Comparison of ENCODE assay signal across 8 mouse cellular contexts in the genomic region with DNA sequence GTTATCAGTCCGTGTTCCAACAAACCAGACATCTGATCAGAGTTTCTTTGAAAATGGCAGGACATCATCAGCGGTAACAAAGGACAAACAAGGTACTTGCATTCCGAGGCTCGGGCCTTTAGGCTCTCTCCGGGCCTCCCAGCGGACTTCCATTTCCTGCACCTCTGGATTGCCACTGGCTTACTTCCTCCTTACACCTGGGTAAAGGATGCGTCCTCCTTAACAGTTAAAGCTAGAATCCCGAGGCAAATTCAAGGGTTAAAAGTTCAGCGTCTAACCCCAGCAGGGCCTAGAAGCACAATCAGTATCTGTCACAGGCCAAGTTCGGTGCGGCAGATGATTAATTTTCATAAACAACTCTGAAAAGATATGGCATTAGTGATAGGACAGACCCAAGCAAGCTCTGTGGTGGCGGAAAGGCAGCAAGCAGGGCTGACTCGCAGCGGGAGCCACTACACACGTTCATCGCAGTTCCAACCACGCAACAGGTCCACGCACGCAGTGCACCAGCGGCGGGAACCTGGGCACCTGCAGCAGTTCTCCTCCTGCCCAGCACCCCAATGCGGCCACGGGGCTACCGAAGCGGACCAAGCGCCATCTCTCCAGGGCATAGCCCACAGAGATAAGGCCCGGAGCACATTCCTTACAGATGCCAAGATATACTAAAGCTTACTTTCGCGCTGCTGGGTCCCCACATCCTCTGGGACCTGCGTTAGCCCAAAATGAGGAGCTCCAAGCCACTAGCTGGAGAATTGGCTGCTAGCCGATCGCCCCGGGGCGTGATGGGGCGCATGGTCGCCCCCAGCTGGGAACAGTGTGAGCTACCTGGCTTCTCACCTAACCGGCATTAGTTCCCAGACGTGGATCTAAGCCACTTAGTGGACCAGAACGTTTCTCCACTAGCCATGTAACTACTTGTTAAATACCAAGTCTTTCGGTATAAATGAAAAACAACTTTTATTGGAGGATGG. TPM values are rescaled to one million over a fixed set of nuclear protein-coding genes. Genes with fewer than 3 reads are reported as not detected.
DNase-seq lines count a peak whose midpoint lies in the region; ATAC-seq and TF ChIP-seq lines count a peak whose summit lies in the region.

No protein-coding gene starts in this region.

- peak overlapping the region; percentile 82 for H3K4me2 ChIP-seq in CH12.LX (ENCODE audit: insufficient read depth, low read depth, poor library complexity, severe bottlenecking)
- peak overlapping the region; percentile 95 for H3K4me2 ChIP-seq in embryonic facial prominence, embryonic 12.5 days (replicated peaks)

- H3K27ac ChIP-seq in CH12.LX (ENCODE audit: insufficient read depth, low read depth), result peak overlapping the region; percentile 14; the same call in 1 of the 2 replicates
- peak overlapping the region; percentile 83; the same call in 1 of the 2 replicates for H3K27ac ChIP-seq in embryonic facial prominence, embryonic 12.5 days

- no peak for DNase-seq in CH12.LX (ENCODE audit: extremely low read depth)
- peak; percentile 51 for DNase-seq in adrenal gland, postnatal 10 days
- DNase-seq in heart, postnatal 10 days, result peak; percentile 71 to 73
- DNase-seq in kidney, postnatal 36 days, result peak; percentile 76 to 84
- peak; percentile 61 for DNase-seq in lung, postnatal 4 days
- peak; percentile 36 to 49 for DNase-seq in right cerebral cortex, postnatal 10 days (ENCODE audit: low spot score in 2 of 2)

- in situ Hi-C loops in CH12.LX (cut with MboI; ENCODE audit: low pct_ligation_motif_present, low pct_unique_long_range_greater_than_20kb, low sequenced_read_pairs), result loop anchor here (10.0 kb wide), 1 partner anchor 129 kb away; no protein-coding TSS in a partner anchor

- peak; percentile 49; the same call in 1 of the 2 replicates for ATAC-seq in embryonic facial prominence, embryonic 12.5 days (ENCODE audit: insufficient number of reproducible peaks, insufficient read depth, low FRiP score, low TSS enrichment)
- ATAC-seq in erythroid progenitor cell, adult 5-6 weeks (replicated peaks; ENCODE audit: low FRiP score, poor library complexity, severe bottlenecking), result no peak

- no peak for TF ChIP-seq EP300 in CH12.LX (IDR thresholded peaks at IDR 0.05; ENCODE audit: low read length)

- no peak for TF ChIP-seq POLR2A in CH12.LX (IDR thresholded peaks at IDR 0.05; ENCODE audit: low read depth, low read length)

- H3K9ac ChIP-seq in CH12.LX (ENCODE audit: insufficient read depth, low read depth), result peak overlapping the region; percentile 71
- peak overlapping the region; percentile 79 for H3K9ac ChIP-seq in embryonic facial prominence, embryonic 12.5 days

- H3K9me3 ChIP-seq in CH12.LX (replicated peaks; ENCODE audit: low read length), result no peaks in the 10 kb centered on the region
- H3K9me3 ChIP-seq in embryonic facial prominence, embryonic 12.5 days, result no peaks in the 10 kb centered on the region

- peak in 1 of 2 experiments; percentile 61; a peak in 2 of 4 replicates for TF ChIP-seq CTCF in CH12.LX (conservative IDR thresholded peaks at IDR 0.05 in 1 of 2, IDR thresholded peaks at IDR 0.05 in 1 of 2; ENCODE audit: low read depth in 2 of 2, low read length in 2 of 2)

- dilution Hi-C loops in CH12.LX (cut with MboI; ENCODE audit: extremely low pct_ligation_motif_present, extremely low pct_unique_long_range_greater_than_20kb, low sequenced_read_pairs), result no loop called here

- H3K27me3 ChIP-seq in CH12.LX (replicated peaks), result no peaks in the 10 kb centered on the region
- H3K27me3 ChIP-seq in embryonic facial prominence, embryonic 12.5 days, result no peaks in the 10 kb centered on the region

- TF ChIP-seq RAD21 in CH12.LX (IDR thresholded peaks at IDR 0.05; ENCODE audit: low read depth, low read length), result peak; percentile 52

- H3K79me2 ChIP-seq in CH12.LX (replicated peaks; ENCODE audit: control insufficient read depth, extremely low read depth, insufficient read depth, poor library complexity, severe bottlenecking), result peaks cover 36% of the 10 kb centered on the region

- intact Hi-C loops in heart, postnatal 10 days (cut with DNase I), result loop anchor here (2.0 to 5.0 kb wide), 3 partner anchors 76 to 211 kb away; partner anchors contain the start of gene Gclc

- peaks cover 0 to 14% of the 10 kb centered on the region in 2 experiments for H3K36me3 ChIP-seq in CH12.LX (replicated peaks in 1 of 2; ENCODE audit: control insufficient read depth in 1 of 2, insufficient read depth in 1 of 2, low read length in 1 of 2)
- no peaks in the 10 kb centered on the region for H3K36me3 ChIP-seq in embryonic facial prominence, embryonic 12.5 days

- peaks cover 8 to 68% of the 10 kb centered on the region in 2 experiments; a peak in 3 of 4 replicates for H3K4me1 ChIP-seq in CH12.LX (ENCODE audit: control insufficient read depth in 1 of 2, insufficient read depth in 2 of 2)
- H3K4me1 ChIP-seq in embryonic facial prominence, embryonic 12.5 days, result 0 out of 2 replicates have a peak, but pooled peaks cover 5% of the 10 kb centered on the region

- WGBS in embryonic facial prominence, embryonic 12.5 days, result 1% methylated on average over 40 of the region's 40 CpGs

- peak overlapping the region; percentile 80 to 96 (median 85) for H3K4me3 ChIP-seq in CH12.LX (replicated peaks in 1 of 3; ENCODE audit: low read depth in 2 of 3, low read length in 2 of 3, poor library complexity in 1 of 3)
- H3K4me3 ChIP-seq in embryonic facial prominence, embryonic 12.5 days, result peak overlapping the region; percentile 75

TF ChIP-seq in CH12.LX, 34 proteins besides CTCF, POLR2A, EP300 and RAD21:
- TF ChIP-seq NELFE (IDR thresholded peaks at IDR 0.05; ENCODE audit: low read depth, low read length), result no peak
- TF ChIP-seq GABPA (IDR thresholded peaks at IDR 0.05; ENCODE audit: insufficient replicate concordance, low read depth, low read length), result no peak
- no peak for TF ChIP-seq BHLHE40 (IDR thresholded peaks at IDR 0.05; ENCODE audit: low read depth, low read length)
- TF ChIP-seq CHD2 (IDR thresholded peaks at IDR 0.05; ENCODE audit: low read length), result no peak
- TF ChIP-seq PAX5 (IDR thresholded peaks at IDR 0.05; ENCODE audit: low read length), result no peak
- no peak for TF ChIP-seq ETS1 (conservative IDR thresholded peaks at IDR 0.05; ENCODE audit: low read depth, low read length)
- TF ChIP-seq TBP (conservative IDR thresholded peaks at IDR 0.05; ENCODE audit: low read depth, low read length), result no peak
- TF ChIP-seq USF1 (IDR thresholded peaks at IDR 0.05; ENCODE audit: low read depth, low read length), result no peak
- TF ChIP-seq CHD1 (IDR thresholded peaks at IDR 0.05; ENCODE audit: low read depth, low read length), result no peak; the same call in 1 of the 2 replicates
- TF ChIP-seq KAT2A (IDR thresholded peaks at IDR 0.05; ENCODE audit: insufficient replicate concordance, low read length), result no peak
- no peak for TF ChIP-seq ZKSCAN1 (IDR thresholded peaks at IDR 0.05; ENCODE audit: borderline replicate concordance, low read depth, low read length)
- TF ChIP-seq MAZ (IDR thresholded peaks at IDR 0.05; ENCODE audit: low read depth, low read length), result no peak
- TF ChIP-seq TCF12 (IDR thresholded peaks at IDR 0.05; ENCODE audit: low read depth, low read length), result no peak; the same call in 1 of the 2 replicates
- TF ChIP-seq RCOR1 (conservative IDR thresholded peaks at IDR 0.05; ENCODE audit: low read depth, low read length), result no peak
- TF ChIP-seq POLR2AphosphoS2 (IDR thresholded peaks at IDR 0.05; ENCODE audit: low read depth, low read length), result no peak
- no peak for TF ChIP-seq ZMIZ1 (IDR thresholded peaks at IDR 0.05; ENCODE audit: low read depth, low read length)
- TF ChIP-seq ZC3H11A (IDR thresholded peaks at IDR 0.05; ENCODE audit: low read depth, low read length), result no peak
- no peak for TF ChIP-seq JUND (conservative IDR thresholded peaks at IDR 0.05; ENCODE audit: low read depth, low read length)
- no peak for TF ChIP-seq E2F4 (IDR thresholded peaks at IDR 0.05; ENCODE audit: insufficient replicate concordance, low read depth, low read length)
- peak; percentile 35; the same call in 1 of the 2 replicates for TF ChIP-seq IRF4 (IDR thresholded peaks at IDR 0.05; ENCODE audit: low read depth, low read length)
- no peak for TF ChIP-seq HCFC1 (IDR thresholded peaks at IDR 0.05; ENCODE audit: low read depth, low read length)
- TF ChIP-seq MAFK (IDR thresholded peaks at IDR 0.05; ENCODE audit: insufficient replicate concordance, low read length), result no peak
- no peak for TF ChIP-seq ZNF384 (IDR thresholded peaks at IDR 0.05; ENCODE audit: low read depth, low read length)
- TF ChIP-seq MYC (IDR thresholded peaks at IDR 0.05; ENCODE audit: low read depth, low read length), result 0 out of 2 replicates have a peak, but pooled peaks have one; percentile 16
- no peak for TF ChIP-seq NRF1 (IDR thresholded peaks at IDR 0.05; ENCODE audit: low read depth, low read length)
- TF ChIP-seq MEF2A (IDR thresholded peaks at IDR 0.05; ENCODE audit: borderline replicate concordance, low read depth, low read length), result no peak; the same call in 1 of the 2 replicates
- no peak for TF ChIP-seq USF2 (conservative IDR thresholded peaks at IDR 0.05; ENCODE audit: low read depth, low read length)
- TF ChIP-seq MAX (IDR thresholded peaks at IDR 0.05; ENCODE audit: low read length), result 0 out of 2 replicates have a peak, but pooled peaks have one; percentile 7
- TF ChIP-seq SIN3A (IDR thresholded peaks at IDR 0.05; ENCODE audit: low read length), result no peak; the same call in 1 of the 2 replicates
- TF ChIP-seq UBTF (IDR thresholded peaks at IDR 0.05; ENCODE audit: low read depth, low read length), result no peak; the same call in 1 of the 2 replicates
- peak; percentile 65 for TF ChIP-seq SMC3 (IDR thresholded peaks at IDR 0.05; ENCODE audit: low read depth, low read length)
- no peak for TF ChIP-seq ELF1 (IDR thresholded peaks at IDR 0.05; ENCODE audit: low read depth, low read length)
- no peak for TF ChIP-seq JUN (IDR thresholded peaks at IDR 0.05; ENCODE audit: insufficient read depth, low read depth, low read length)
- TF ChIP-seq MXI1 (IDR thresholded peaks at IDR 0.05; ENCODE audit: low read depth, low read length), result peak; percentile 55; the same call in 1 of the 2 replicates

RNA-seq across cellular contexts. Expression of gene Lrrc1, which starts 1.0 kb away (rescaled TPM):
- total RNA-seq in CH12.LX (2012; rRNA removed) (12.5 and 15.4 TPM in 2 replicates), CH12.LX (2014; rRNA removed) (15.7 and 15.8 TPM in 2 replicates)
- polyA plus RNA-seq in CH12.LX (2012; ENCODE audit: insufficient read length, low read depth), result 14.9 and 15.8 TPM in 2 replicates
- total RNA-seq in adrenal gland, postnatal 10 days (2021), result 10 to 100 TPM; 10.8 to 14.6 TPM
- polyA plus RNA-seq in embryonic facial prominence, embryonic 12.5 days (2016; fragmentation: Nextera tagmentation; extraction: Ambion mirVana), result 15.2 and 16.0 TPM in 2 replicates
- 10 to 100 TPM; 26.2 to 32.5 TPM for total RNA-seq in heart, postnatal 10 days (2021)
- 5.0 and 6.5 TPM in 2 replicates for total RNA-seq in erythroid progenitor cell, adult 5-6 weeks (2015; ENCODE audit: low replicate concordance)
- 2.3 and 2.8 TPM in 2 replicates for total RNA-seq in erythroid progenitor cell, adult 5-6 weeks (2017; ENCODE audit: low replicate concordance)
